Mouse (Mus musculus) kidney, postnatal 0 days (tissue): ENCODE results near the gene Edn1. TPM values are rescaled to one million over a fixed set of nuclear protein-coding genes. Genes with fewer than 3 reads are reported as not detected.

Source experiments
- ATAC-seq: fragments of 200-750 bp; cut with Nextera tagmentation; replicated peaks from 2 replicates; pipeline ENCODE4 v1.8.0; 2017; ENCODE audit warnings: low read depth, moderate number of reproducible peaks, moderate TSS enrichment, moderate library complexity; ENCODE audit not compliant: low FRiP score
- DNase-seq: peaks from one replicate; pipeline ENCODE4 v3.0.0-alpha.2; 2016; ENCODE audit warnings: low spot score
- H3K27ac ChIP-seq: fragments of 300-500 bp; sonication (generic); 2 replicates; pipeline ENCODE4 v1.5.1; 2014; ENCODE audit warnings: mild to moderate bottlenecking
- H3K27me3 ChIP-seq: fragments of 300-500 bp; sonication (generic); 2 replicates; pipeline ENCODE4 v1.6.1; 2014; ENCODE audit warnings: low read length, mixed read lengths; ENCODE audit not compliant: insufficient read depth
- H3K36me3 ChIP-seq: fragments of 300-500 bp; sonication (generic); 2 replicates; pipeline ENCODE4 v1.6.1; 2014; ENCODE audit warnings: low read length, mixed read lengths; ENCODE audit not compliant: insufficient read depth
- H3K4me1 ChIP-seq: fragments of 300-500 bp; sonication (generic); replicated peaks from 2 replicates; pipeline ENCODE4 v1.6.1; 2014; ENCODE audit warnings: antibody characterized with exemption, low read length, mixed read lengths; ENCODE audit not compliant: insufficient read depth
- H3K4me2 ChIP-seq: fragments of 300-500 bp; sonication (generic); 2 replicates; pipeline ENCODE4 v1.6.1; 2014; ENCODE audit warnings: mild to moderate bottlenecking, low read length, moderate library complexity, mixed read lengths
- H3K4me3 ChIP-seq: fragments of 300-500 bp; sonication (generic); replicated peaks from 2 replicates; pipeline ENCODE4 v1.5.1; 2014; ENCODE audit warnings: low read depth, low read length
- H3K9ac ChIP-seq: fragments of 300-500 bp; sonication (generic); 2 replicates; pipeline ENCODE4 v1.6.1; 2014; ENCODE audit warnings: low read depth, low read length
- H3K9me3 ChIP-seq: fragments of 300-500 bp; sonication (generic); replicated peaks from 2 replicates; pipeline ENCODE4 v1.6.1; 2016; ENCODE audit warnings: low read length, inconsistent platforms, mixed read lengths
- CTCF ChIP-seq: IDR thresholded peaks from 2 replicates; pipeline ENCODE4 v1.5.1; 2016; ENCODE audit warnings: antibody characterized with exemption, low read depth, mild to moderate bottlenecking, moderate library complexity
- WGBS: fragments of 180-500 bp; shearing (Covaris S2); extraction: QIAGEN DNeasy Blood & Tissue Kit; methylation state at CpG from one replicate; pipeline ENCODE4 v1.1.7; 2014; 5-methylcytosine and 5-hydroxymethylcytosine counted together
- polyA plus RNA-seq: library from polyadenylated mRNA; unstranded; fragments of >200 nt; fragmentation: Nextera tagmentation; extraction: Ambion mirVana; gene quantifications from 2 replicates; pipeline ENCODE4 v1.2.1, GENCODE M21; 2015

Edn1 gene
- polyA plus RNA-seq, 1 experiment from 2014 or later = 4.5 TPM

GRCm38 (mm10) chr13:42276774-42277454, 24.4 kb upstream of the Edn1 start:
- H3K9me3 ChIP-seq = no peaks in the 10 kb centered on the region
- H3K4me2 ChIP-seq = no peak overlapping the region
- ATAC-seq = no peak
- 0 out of 2 replicates have a peak overlapping the region, but pooled peaks have one; percentile 20 for H3K27ac ChIP-seq
- 65% methylated on average over 9 of the region's 9 CpGs for WGBS
- H3K27me3 ChIP-seq = no peaks in the 10 kb centered on the region
- no peak for DNase-seq
- H3K4me3 ChIP-seq = no peak overlapping the region
- no peaks in the 10 kb centered on the region for H3K36me3 ChIP-seq
- H3K9ac ChIP-seq = no peak overlapping the region
- H3K4me1 ChIP-seq = no peaks in the 10 kb centered on the region
- TF ChIP-seq CTCF = no peak

- Histone ChIP-seq H3K27me3 (no peaks in the 10 kb centered on the region), H3K4me3 (no peak overlapping the region), H3K4me1 (no peaks in the 10 kb centered on the region), H3K36me3 (no peaks in the 10 kb centered on the region), H3K4me2 (no peak overlapping the region), H3K27ac (peak overlapping the region; percentile 32), H3K9me3 (no peaks in the 10 kb centered on the region), H3K9ac (no peak overlapping the region)
- no peak for DNase-seq
- TF ChIP-seq CTCF = no peak
- no peak for ATAC-seq
- 65% methylated on average over 2 of the region's 2 CpGs for WGBS
Measured at GRCm38 (mm10) chr13:42277751-42278150, 23.5 kb upstream of the Edn1 start.

DNA sequence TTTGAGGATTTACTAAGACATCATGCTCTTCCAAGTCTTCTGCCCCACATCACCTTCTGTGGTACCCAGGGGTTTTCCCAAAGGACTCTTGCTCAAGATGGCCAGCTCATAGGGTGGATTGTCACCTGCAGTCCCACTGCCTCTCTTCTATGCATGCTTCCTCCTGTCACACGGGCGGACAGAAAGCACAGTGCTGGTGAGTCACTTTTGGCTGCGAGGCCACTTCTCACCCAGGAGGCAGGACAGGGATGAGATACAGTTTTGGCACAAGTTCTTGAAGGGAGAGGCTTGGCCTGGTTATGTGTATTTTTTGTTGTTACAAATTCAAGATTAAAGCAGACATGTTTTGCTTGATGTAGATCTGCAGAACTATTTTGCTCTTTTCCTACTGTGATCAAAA, 15.4 kb upstream of the Edn1 start:
- Histone ChIP-seq H3K27me3 (no peaks in the 10 kb centered on the region), H3K27ac (no peak overlapping the region), H3K4me2 (no peak overlapping the region), H3K4me3 (no peak overlapping the region), H3K4me1 (no peaks in the 10 kb centered on the region), H3K36me3 (no peaks in the 10 kb centered on the region), H3K9me3 (no peaks in the 10 kb centered on the region), H3K9ac (no peak overlapping the region)
- ATAC-seq (no peak), DNase-seq (no peak)
- 71% methylated on average over 3 of the region's 3 CpGs for WGBS
- no peak for TF ChIP-seq CTCF

- H3K4me1 ChIP-seq = no peaks in the 10 kb centered on the region
Measured at GRCm38 (mm10) chr13:42286768-42287167, 14.5 kb upstream of the Edn1 start.

DNA sequence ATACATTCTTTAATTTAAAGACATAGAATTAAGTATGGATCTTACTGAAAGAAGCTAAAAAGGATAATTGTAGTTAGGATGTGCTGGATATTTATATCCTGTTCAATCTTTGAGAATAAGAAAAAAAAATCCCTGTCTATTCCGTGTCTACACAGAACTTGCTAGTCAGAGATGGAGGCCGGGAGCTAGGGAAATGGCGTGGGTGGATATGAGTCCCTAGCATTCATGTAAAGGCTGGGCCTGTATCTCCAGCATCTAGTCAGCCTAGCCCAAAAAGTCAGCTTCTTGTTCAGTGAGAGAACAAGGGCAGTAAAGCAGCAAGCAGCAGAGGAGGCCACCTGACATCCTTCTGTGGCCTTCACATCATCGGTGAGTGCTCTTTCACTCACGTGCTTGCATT, 8.7 kb upstream of the Edn1 start:
- TF ChIP-seq CTCF = no peak
- no peaks in the 10 kb centered on the region for H3K27me3 ChIP-seq
- no peaks in the 10 kb centered on the region for H3K9me3 ChIP-seq
- H3K4me2 ChIP-seq = no peak overlapping the region
- no peak overlapping the region for H3K4me3 ChIP-seq
- no peaks in the 10 kb centered on the region for H3K36me3 ChIP-seq
- no peak overlapping the region for H3K9ac ChIP-seq
- H3K4me1 ChIP-seq = no peaks in the 10 kb centered on the region
- WGBS = 71% methylated on average over 5 of the region's 5 CpGs
- H3K27ac ChIP-seq = no peak overlapping the region
- ATAC-seq (no peak), DNase-seq (no peak)

More at GRCm38 (mm10) chr13:42286768-42287167, 14.5 kb upstream of the Edn1 start:
- H3K27me3 ChIP-seq = no peaks in the 10 kb centered on the region
- DNase-seq (no peak), ATAC-seq (no peak)
- H3K27ac ChIP-seq = no peak overlapping the region
- no peak overlapping the region for H3K4me2 ChIP-seq
- WGBS = 79% methylated on average over 4 of the region's 4 CpGs
- no peak overlapping the region for H3K9ac ChIP-seq
- no peak overlapping the region for H3K4me3 ChIP-seq
- no peaks in the 10 kb centered on the region for H3K36me3 ChIP-seq
- no peak for TF ChIP-seq CTCF
- H3K9me3 ChIP-seq = no peaks in the 10 kb centered on the region

DNA sequence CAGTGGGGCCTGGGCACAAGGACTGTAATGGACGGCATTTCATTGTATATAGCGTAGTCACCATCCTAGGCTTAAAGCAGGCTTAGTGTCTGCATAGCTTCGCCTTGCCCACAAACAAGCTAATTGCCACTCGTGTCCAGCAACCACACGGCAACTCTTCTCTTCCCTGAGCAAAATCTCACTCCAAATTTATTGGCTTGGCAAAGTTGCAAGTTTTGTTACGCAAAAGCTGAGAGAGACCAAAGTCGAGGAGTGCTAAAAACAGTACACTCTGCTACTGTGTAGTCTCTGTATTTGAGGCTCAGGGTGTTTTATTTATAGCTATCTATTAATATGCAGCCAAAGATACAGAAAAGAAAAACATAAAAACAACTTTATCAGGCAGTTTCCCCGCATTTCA, 3.0 kb upstream of the Edn1 start:
- Histone ChIP-seq H3K4me1 (0 out of 2 replicates have a peak, but pooled peaks cover 3% of the 10 kb centered on the region), H3K36me3 (no peaks in the 10 kb centered on the region), H3K4me2 (no peak overlapping the region), H3K4me3 (no peak overlapping the region), H3K9ac (no peak overlapping the region), H3K27ac (no peak overlapping the region), H3K9me3 (no peaks in the 10 kb centered on the region), H3K27me3 (no peaks in the 10 kb centered on the region)
- no peak for TF ChIP-seq CTCF
- DNase-seq = no peak
- WGBS = 61% methylated on average over 8 of the region's 8 CpGs
- ATAC-seq = no peak

DNA sequence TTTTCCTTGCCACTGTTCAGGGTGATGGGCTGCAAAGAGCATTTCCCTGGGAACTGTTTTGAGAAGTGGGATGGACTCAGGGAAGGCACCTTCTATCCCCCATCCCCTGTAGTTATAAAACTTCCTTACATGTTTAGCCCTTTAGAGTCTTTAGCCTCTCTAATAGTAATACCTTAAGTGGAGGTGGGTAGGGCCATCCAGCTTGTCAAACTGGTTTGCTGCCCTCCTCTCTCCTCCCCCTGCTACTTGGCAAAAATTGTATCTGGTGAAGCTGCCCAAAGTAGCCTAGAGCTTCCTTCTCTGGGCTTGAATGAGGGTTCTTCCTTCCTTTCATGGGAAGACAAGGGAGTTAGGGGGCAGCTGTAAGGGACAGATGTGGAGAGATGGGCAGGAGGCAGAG, 2.5 kb upstream of the Edn1 start:
- ATAC-seq = no peak
- no peak for DNase-seq
- 0 out of 2 replicates have a peak, but pooled peaks cover 3% of the 10 kb centered on the region for H3K4me1 ChIP-seq
- no peak overlapping the region for H3K9ac ChIP-seq
- no peaks in the 10 kb centered on the region for H3K9me3 ChIP-seq
- no peak overlapping the region for H3K27ac ChIP-seq
- TF ChIP-seq CTCF = no peak
- H3K4me2 ChIP-seq = no peak overlapping the region
- no peaks in the 10 kb centered on the region for H3K36me3 ChIP-seq
- H3K27me3 ChIP-seq = no peaks in the 10 kb centered on the region
- no peak overlapping the region for H3K4me3 ChIP-seq
